In genomic region chr3:135307411-135308259, GRCm38 (mm10) we compare ENCODE assay signal across 8 mouse cellular contexts. TPM values are rescaled to one million over a fixed set of nuclear protein-coding genes. Genes with fewer than 3 reads are reported as not detected.
DNase-seq lines count a peak whose midpoint lies in the region; ATAC-seq and TF ChIP-seq lines count a peak whose summit lies in the region.

TSS of gene Slc9b2 (plus strand) at chr3:135307700.

- H3K27ac ChIP-seq in left cerebral cortex, adult 2 months = no peak within 1 kb of the TSS
- H3K27ac ChIP-seq in heart, embryonic 13.5 days (replicated peaks) = no peak within 1 kb of the TSS

- H3K9ac ChIP-seq in heart, embryonic 13.5 days = peak within 1 kb of the TSS; percentile 74

- DNase-seq in left cerebral cortex, adult 2 months (ENCODE audit: extremely low spot score in 1 of 2, low spot score in 2 of 2) = peak; percentile 25 to 29
- no peak for DNase-seq in left cerebral cortex, adult 8-10 months (ENCODE audit: low spot score in 2 of 2)
- peak; percentile 69 for DNase-seq in brain, adult 2 months (ENCODE audit: low read depth, low spot score)
- peak; percentile 17 to 44 for DNase-seq in left cerebral cortex, postnatal 25 days (ENCODE audit: low spot score in 2 of 2)
- DNase-seq in right cerebral cortex, postnatal 4 days = peak; percentile 26
- DNase-seq in frontal cortex, postnatal 25 days (ENCODE audit: low spot score in 2 of 2) = no peak

- peaks cover 6% of the 10 kb centered on the region; the same call in 1 of the 2 replicates for H3K27me3 ChIP-seq in heart, embryonic 13.5 days (replicated peaks)

- TF ChIP-seq CTCF in left cerebral cortex, adult 2 months (IDR thresholded peaks at IDR 0.05) = no peak

- 9% methylated on average over 28 of the region's 28 CpGs for WGBS in heart, embryonic 13.5 days

- no peaks in the 10 kb centered on the region for H3K9me3 ChIP-seq in heart, embryonic 13.5 days

- no peaks in the 10 kb centered on the region for H3K4me1 ChIP-seq in heart, embryonic 13.5 days

- intact Hi-C loops in left cerebral cortex, adult 2 months (cut with DNase I) = no loop called here
- intact Hi-C loops in left cerebral cortex, postnatal 25 days (cut with DNase I) = no loop called here

- ATAC-seq in heart, embryonic 13.5 days (ENCODE audit: extremely low read depth, insufficient number of reproducible peaks, low FRiP score, low TSS enrichment) = peak; percentile 54; the same call in 1 of the 2 replicates
- peak; percentile 87 for ATAC-seq in megakaryocyte, adult 5-6 weeks (ENCODE audit: poor library complexity, severe bottlenecking)

- peak within 1 kb of the TSS; percentile 43 for H3K4me3 ChIP-seq in left cerebral cortex, adult 2 months
- H3K4me3 ChIP-seq in heart, embryonic 13.5 days = peak within 1 kb of the TSS; percentile 50

- H3K36me3 ChIP-seq in heart, embryonic 13.5 days = no peaks in the 10 kb centered on the region

- H3K4me2 ChIP-seq in heart, embryonic 13.5 days = peak within 1 kb of the TSS; percentile 79

RNA-seq across cellular contexts. Expression of gene Slc9b2, which starts in this region (rescaled TPM):
- 1 to 10 TPM; 3.8 to 4.0 TPM for total RNA-seq in left cerebral cortex, adult 2 months (2021)
- total RNA-seq in left cerebral cortex, adult 8-10 months (2022) = 1 to 10 TPM; 3.0 to 4.7 (median 3.6) TPM
- 0.60 and 1.0 TPM in 2 replicates for polyA plus RNA-seq in heart, embryonic 13.5 days (2015; fragmentation: Nextera tagmentation; extraction: Ambion mirVana)
- total RNA-seq in left cerebral cortex, postnatal 25 days (2021) = 1 to 10 TPM; 3.3 to 3.5 TPM
- not detected in 2 replicates for total RNA-seq in megakaryocyte, adult 5-6 weeks (2015)
- total RNA-seq in megakaryocyte, adult 5-6 weeks (2017) = not detected in 2 replicates

Comparison
In these comparisons a context has a peak if more than half of its experiments do, and no peak if none do; other contexts are left out.
1. RNA of gene Slc9b2 (total RNA-seq): 3.8 to 4.0 TPM in left cerebral cortex, adult 2 months, 3.0 to 4.7 TPM in left cerebral cortex, adult 8-10 months and 3.3 to 3.5 TPM in left cerebral cortex, postnatal 25 days; not detected in megakaryocyte, adult 5-6 weeks; every median in the first group is over 4 times any median in the second.
2. DNase-seq: peak in left cerebral cortex, adult 2 months (2 of 2), brain, adult 2 months (single experiment), left cerebral cortex, postnatal 25 days (2 of 2) and right cerebral cortex, postnatal 4 days (single experiment); none in left cerebral cortex, adult 8-10 months (0 of 2) and frontal cortex, postnatal 25 days (0 of 2).
3. Peak in ATAC-seq in megakaryocyte, adult 5-6 weeks; RNA of the gene not detected or under 1 TPM.